Mouse (Mus musculus): Measurements from ENCODE around the gene Smco1.

GRCm38 (mm10) chr16:32303046-32303445 lies 31.8 kb downstream of the Smco1 start:
- TF ChIP-seq POLR2A (IDR thresholded peaks at IDR 0.05; ENCODE audit: insufficient read depth, low read length) = no peak
- TF ChIP-seq EP300 (IDR thresholded peaks at IDR 0.05; ENCODE audit: insufficient read depth, low read depth, low read length) = 0 out of 2 replicates have a peak, but pooled peaks have one; percentile 30
- no peak for TF ChIP-seq CTCF (IDR thresholded peaks at IDR 0.05; ENCODE audit: low read depth, low read length)
